Mouse (Mus musculus) G1E-ER4 (cell line): Measurements from ENCODE around the gene Man1c1. TPM values are rescaled to one million over a fixed set of nuclear protein-coding genes. Genes with fewer than 3 reads are reported as not detected.

Experiments used
- GATA1 ChIP-seq: IDR thresholded peaks from one replicate; pipeline ENCODE4 v1.8.0; 2012; ENCODE audit warnings: low read length, inconsistent platforms
- polyA plus RNA-seq: library from polyadenylated mRNA; stranded (reverse); fragments of >175 nt; gene quantifications from 2 replicates; pipeline ENCODE4 v1.2.3, GENCODE M21; 2012

Man1c1 gene
- not detected in 2 replicates for polyA plus RNA-seq

DNA sequence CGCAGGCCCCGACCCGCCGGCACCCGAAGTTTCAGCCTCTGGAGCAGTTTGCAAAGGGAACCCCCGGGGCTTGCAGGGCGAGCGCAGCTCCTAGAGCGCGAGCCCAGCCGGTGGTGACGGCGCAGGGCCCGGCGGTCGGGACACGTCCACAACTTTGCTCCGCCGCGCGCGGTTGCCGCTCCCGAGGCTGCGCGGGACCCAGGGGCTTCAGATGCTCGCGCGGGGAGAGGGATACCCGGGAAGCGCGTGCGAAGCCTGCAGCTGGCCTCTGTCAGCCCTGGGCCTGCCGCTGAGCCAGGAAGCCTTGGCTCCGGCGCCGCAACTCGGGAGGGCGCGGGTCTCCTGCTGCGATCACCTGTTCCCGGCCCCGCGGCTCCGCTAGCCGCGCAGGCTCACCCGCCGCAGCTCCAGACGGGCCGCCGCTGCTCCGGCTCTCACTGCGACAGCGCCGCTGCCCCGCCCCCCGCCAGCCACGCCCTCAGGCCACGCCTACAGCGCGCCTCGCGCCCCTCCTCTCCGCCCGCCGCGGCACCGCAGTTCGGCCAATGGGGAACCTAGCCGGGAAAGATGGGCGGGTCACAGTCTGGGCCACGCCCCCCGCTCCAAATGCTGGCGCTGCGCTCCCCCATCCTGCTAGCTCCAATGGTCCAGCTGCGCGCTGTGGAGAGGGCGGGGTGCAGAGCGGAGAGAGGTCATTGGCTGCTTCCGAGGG, at the start of gene Man1c1:
TSS of gene Man1c1 (minus strand) at position 456 of the 712 bp plus-strand sequence.
- TF ChIP-seq GATA1, result no peak

DNA sequence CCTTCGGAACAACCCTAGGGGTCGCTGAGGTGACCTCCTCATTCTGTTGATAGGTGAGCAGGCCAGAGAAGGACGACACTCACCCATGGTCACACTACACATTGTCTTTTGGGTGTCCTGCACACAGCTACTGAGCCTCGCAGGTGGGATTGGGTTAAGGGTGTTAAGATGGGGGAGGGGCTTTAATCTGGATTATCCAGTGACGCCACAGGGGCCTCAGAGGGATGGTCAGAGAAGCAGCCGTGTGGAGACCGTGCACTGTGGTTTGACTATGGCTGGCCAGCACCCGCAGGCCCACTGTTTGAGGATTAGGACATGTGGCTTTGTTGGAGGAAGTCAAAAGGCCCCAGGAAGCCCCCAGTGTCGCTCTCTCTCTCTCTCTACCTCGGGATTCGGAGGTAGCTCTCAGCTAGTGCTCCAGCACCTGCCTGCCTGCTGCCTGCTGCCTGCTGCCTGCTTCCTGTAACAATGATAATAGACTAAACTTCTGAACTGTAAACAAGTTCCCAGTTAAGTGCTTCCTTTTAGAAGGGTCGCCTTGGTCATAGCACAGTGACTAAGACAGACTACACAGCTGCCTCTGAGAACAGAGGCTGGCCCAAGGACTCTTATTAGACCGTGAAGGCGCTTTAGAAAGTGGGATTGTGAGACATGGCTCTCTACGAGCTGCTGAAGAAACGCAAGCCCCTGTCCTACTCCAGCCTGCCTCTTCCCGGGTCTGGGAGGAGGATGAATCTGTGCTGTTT, 49.6 kb upstream of the Man1c1 start:
- TF ChIP-seq GATA1, result no peak

DNA sequence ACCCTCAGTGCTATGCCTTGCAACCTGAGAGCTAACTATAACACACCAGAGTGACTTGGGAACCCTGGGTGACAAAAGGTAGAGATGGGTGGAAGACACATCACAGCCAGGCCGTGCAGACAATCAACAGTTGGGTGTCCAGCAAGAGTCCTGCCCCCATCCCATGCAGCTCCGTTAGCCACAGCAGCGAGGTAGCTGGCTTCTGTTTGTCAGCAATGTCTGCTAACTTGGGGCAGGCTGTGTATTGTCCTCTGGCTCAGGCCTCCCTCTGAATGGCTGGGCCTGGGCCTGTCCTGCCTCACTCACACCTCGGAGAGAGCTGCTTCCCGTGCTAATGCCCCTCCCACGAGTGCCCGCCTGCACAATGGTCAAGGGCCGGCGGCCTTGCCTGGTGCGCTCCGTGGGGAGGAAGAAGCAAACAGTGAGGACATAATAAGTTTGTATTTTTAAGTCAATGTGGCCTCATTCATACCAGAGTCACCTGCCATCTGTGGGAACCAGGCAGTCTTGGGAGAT, 48.9 kb upstream of the Man1c1 start:
- TF ChIP-seq GATA1, result no peak

DNA sequence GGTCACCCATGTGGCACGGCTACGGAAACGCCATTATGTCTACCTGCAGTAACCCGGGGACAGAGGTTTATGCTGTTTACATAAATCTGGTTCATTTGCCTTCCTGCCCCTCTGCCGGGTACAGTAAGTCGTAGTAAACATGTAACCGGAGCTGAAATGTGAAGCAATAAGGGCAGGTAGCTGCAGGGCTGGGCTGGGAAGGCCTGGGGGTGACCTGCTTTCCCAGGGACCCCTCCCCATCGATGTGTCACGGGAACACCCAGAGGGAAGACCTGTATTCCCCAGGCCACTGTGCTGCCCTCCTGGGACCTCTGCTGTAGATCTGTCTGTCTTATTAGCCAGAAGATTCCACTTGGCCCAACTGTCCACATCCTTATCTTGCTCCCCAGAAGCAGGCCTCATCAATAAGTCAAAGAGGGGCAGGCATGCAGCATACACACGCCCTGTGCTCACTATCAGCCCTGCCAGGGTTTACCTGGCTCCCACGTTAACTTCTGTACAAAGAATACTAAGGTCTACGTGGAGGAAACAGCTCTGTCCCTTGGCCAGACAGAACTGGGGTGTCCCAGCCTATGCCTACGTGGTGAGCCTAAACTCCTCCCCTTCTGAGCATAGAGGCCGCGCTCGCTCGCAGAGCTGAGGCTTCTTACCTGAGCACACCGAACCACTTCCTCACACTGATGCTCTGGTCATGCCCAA, 47.7 kb upstream of the Man1c1 start:
- TF ChIP-seq GATA1, result peak; percentile 62

DNA sequence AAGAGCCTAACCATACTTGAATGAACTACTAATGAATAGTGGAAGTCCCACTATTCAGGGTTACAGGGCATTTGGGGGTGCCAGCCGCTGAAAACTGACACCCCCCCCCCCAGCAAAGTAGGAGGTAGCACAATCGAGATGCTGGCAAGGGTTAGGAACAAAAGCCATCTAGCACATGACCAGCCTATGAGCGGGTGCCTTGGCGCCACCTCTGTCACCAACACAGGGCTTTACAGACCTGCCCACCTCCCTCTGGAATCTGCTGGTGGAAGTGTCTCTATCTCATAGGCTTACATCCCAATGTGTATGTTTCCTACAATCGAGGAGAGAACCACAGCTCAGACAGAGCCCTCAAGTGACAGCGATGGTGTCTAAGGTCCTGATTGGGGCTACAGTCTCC, 46.7 kb upstream of the Man1c1 start:
- no peak for TF ChIP-seq GATA1

DNA sequence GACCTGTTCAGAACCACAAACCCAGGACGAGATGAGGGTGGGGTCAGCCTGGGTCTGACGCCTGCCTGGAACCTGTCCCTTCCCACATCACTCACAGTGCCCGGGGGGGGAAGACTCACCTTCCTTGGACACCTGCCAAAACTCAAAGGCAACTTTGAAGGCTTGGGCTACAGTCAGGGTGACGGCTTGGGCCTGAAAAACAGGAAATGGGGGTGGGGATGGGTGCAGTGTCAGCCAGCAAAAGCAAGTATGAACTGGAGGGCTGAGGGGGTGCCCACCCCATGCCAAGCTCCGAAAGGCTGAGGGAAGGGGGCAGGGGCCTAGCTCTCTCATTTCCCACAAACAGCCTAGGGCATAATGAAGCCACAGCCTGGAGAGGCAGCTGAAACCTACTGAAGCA, 46.2 kb upstream of the Man1c1 start:
- no peak for TF ChIP-seq GATA1

DNA sequence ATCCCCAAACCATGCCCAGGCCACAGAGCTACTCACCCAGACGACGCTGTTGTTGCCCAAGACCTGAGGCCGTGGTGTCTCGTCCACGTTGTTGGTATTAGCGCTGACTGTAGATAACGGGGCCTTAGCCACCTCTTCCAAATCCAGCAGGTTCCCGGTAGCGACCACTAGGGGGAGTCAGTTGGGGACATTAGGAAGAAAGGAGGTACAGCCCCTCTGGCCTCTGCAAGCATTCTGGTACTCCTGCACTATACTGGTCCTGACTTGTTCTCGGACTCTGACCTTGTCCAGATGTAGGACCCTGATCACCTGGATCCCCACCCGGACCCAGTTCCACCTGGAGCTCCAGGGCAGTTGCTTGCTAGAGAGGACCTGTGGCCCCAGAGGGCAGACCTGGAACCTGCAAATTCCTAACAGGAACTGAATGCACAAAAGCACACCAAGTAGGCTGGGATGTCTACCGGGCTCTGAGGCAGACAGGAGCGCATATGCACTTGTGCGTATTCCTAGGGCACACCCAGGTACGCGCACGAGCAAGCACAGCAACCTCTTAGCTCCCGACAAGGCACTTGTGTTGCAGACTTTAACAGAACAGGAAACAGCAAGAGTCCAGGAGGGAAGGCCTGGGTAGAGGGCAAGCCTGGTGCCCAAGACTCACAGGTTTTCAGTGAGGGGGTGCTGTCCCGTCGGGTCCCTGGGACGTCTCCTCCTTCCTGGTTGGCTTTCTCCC, 45.4 kb upstream of the Man1c1 start:
- no peak for TF ChIP-seq GATA1

DNA sequence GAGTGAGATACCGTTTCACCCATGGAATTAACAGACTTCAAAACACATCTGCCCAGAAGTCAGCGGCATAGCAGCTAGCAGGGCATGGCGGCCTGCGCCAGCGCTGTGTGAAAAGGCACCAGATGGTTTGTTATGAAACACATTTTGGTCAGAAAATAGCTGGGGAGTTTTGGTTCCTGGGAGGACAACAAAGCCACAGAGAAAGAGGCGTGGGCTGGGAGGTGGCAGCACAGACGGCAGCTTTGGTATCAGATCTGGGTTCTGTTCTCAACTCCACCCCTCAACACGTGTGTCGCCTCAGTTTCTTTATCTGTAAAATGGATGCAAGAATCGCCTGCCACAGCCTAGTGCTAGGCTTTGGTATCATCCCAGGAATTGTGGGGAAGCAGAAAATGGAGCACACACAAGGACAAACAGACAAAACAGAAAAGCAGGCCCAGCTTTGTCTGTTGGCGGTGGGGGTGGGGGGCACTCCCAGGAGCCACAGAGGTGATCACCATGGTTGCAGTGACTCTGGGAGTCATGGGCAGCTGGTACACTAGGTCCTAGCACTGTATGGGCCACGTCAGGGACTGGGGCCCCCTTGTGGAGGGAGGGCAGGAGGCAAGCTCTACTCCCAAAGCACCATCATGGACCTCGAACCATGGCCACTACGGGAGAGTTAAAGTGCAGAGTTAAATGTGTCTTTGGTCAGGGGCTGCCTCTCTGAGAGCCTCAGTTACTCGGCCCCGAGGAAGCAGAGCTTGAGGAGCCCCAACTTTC, 42.0 kb upstream of the Man1c1 start:
- TF ChIP-seq GATA1, result no peak

DNA sequence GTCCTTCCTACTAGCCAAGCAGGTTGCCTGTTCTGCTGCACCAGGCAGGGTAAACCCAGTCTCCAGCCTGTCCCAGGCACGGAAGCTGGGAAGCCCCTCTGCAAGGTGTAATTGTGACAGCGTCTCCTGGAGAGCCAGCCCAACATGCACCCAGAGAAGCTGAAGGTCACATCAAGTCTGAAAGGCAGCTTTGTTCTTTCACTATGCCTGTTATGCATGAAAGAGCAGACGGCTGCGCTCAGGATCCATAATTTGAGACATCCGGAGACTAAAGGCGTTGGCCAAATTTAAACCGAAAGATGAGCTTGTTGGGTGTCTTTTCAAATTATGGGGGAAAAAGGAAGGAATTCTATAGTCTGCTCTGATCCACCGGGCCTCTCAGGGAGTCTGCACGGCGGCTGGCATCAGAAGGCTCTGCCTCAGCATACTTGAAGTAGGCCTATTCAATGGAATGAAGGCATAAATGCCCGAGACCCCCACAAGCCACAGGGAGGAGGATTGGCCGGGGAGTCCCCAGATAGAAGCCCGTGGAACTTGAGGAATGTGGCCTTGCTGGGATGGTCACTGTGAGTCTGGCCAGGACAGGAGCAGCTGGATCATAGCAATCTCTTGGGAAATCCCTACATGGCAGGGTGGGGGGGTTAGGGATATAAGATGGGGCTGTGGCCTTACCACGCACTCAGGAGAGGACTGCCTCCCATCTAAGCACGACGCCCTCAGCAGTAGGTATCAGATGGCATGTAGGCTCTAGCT, 40.0 kb upstream of the Man1c1 start:
- TF ChIP-seq GATA1, result no peak

DNA sequence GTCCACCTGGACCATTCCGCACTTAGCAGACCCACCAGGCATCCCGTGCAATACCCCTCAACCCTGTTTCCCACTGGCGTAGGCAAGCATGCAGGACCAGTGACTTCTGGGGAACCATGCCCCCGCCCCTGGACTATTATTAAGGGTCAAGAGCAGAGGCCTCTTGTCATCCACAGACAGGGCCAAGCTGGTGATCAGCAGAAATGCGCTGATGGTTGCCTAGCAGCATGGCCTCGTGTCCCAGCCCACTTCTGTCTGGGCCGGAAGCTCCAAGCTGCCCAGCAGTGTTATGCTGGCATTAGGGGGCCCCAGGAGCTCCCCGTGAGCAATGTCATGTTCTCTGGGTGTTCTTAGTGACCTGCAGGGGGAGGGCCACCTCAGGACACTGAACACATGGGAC, 37.9 kb upstream of the Man1c1 start:
- TF ChIP-seq GATA1, result no peak

DNA sequence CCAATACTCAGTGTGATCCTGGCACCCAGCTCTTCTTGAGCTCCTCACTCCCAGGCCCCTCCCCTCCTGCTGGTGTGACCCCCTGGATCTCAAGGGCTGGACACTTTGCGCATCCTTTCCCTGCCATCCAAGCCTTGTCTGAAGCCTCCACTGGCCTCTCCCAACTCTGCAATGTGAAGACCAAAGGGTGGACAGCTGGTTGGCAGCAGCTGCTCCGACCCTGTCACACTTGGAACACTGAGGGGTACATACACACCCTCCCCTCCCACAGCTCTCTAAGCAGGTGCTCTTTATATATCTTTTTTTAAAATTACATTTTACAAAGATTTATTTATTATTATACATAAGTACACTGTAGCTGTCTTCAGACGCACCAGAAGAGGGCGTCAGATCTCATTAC, 36.1 kb upstream of the Man1c1 start:
- TF ChIP-seq GATA1, result no peak

DNA sequence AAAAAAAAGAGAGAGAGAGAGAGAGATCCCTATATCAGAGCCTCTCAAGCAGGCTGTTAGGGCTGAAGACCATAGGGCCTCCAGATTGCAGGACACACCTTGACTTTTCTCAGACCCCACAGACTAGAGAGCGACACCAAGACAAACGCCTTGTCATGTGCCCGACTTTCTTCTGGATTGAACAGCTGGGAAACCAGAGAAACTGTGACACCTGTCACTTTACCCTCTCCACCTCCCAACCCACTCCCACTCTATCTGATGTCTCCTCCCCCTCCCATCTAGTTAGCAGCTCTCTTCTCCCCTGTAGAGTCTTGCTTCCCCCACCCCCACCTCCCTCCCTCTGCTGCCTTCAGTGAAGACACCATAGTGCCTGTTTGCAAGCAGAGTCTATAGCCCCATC, 35.4 kb upstream of the Man1c1 start:
- no peak for TF ChIP-seq GATA1

DNA sequence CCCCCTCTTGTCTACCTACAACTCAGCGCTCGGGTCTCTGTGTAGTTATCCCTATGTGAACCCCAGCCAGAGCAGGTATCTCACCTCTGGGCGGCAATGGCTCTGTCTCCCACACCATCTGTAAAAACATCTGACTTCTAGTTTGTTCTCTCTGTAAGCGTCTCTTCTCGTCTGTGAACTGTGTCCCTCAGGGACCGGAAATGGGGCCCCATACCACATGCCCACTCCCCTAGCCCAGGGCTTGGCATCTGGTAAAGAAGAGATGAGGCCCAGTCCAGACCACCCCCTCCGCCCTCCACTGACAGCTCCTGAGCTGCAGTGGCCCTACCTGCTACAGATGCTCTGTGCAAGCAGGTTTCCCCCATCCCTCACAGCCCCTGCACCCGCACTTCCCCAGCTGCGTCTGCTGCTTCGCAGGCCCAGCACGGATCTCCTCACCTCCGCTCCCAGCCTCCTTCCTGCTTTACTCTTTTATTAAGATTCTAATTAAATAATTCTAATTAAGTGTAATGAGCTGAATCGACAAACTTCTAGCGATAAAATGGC, 33.3 kb upstream of the Man1c1 start:
- no peak for TF ChIP-seq GATA1

DNA sequence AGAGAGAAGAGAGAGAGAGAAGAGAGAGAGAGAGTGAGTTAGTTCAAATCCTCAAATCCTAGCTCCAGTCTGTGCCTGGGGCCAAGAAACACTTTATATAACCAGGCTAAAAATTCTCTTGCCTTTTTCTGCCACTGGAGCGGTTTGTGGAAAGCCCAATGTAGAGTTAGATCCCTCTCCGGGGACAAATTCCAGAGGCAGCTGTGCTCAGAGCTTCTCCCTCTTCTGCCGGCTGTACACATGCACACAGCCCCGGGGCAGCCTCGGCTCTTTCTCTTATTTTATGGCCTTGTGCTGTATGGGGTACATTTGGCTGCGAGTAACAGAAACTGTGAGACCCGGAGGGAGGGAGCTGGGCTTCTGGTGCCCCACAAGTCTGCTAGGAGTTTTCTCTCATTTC, 32.1 kb upstream of the Man1c1 start:
- TF ChIP-seq GATA1, result no peak
